Mouse (Mus musculus): ENCODE data around the gene Arhgef38. TPM values are rescaled to one million over a fixed set of nuclear protein-coding genes. Genes with fewer than 3 reads are reported as not detected.

Gene Arhgef38
- polyA plus RNA-seq, 1 experiment from 2014 or later, result 0.04 TPM

DNA sequence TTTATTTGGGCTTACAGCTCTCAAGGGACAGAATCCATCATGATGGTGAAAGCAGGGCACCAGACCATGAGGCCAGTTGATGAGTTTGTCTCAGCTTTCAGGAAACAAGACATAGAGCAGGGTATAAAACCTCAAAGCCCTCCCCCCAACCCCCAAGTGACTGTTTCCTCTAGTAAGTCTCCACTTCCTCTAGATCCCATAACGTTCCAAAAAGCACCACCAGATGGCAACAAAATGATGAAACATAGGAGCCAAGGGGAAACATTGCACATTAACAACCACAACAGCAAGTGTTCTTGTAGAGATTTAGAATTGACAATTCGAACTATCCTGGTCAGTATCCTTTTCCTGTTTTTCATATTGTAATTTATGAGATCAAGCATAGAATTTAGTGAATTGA, 123.0 kb downstream of the Arhgef38 start:
- Histone ChIP-seq H3K27me3 (replicated peaks; ENCODE audit: control insufficient read depth, insufficient read depth, low read length) (no peaks in the 10 kb centered on the region), H3K4me3 (ENCODE audit: low read depth, low read length) (no peak overlapping the region), H3K4me1 (ENCODE audit: control insufficient read depth, insufficient read depth, low read length) (no peaks in the 10 kb centered on the region), H3K9me3 (replicated peaks; ENCODE audit: control insufficient read depth, low read length) (no peaks in the 10 kb centered on the region), H3K36me3 (ENCODE audit: control insufficient read depth, insufficient read depth, low read length) (peaks cover 28% of the 10 kb centered on the region), H3K27ac (ENCODE audit: low read depth, low read length) (no peak overlapping the region), H3K4me2 (ENCODE audit: low read length) (no peak overlapping the region), H3K9ac (ENCODE audit: low read length) (no peak overlapping the region)
- DNase-seq (ENCODE audit: low spot score), result peak; percentile 62
- peak; percentile 60 for ATAC-seq
- 40% methylated on average over 2 of the region's 2 CpGs for WGBS

DNA sequence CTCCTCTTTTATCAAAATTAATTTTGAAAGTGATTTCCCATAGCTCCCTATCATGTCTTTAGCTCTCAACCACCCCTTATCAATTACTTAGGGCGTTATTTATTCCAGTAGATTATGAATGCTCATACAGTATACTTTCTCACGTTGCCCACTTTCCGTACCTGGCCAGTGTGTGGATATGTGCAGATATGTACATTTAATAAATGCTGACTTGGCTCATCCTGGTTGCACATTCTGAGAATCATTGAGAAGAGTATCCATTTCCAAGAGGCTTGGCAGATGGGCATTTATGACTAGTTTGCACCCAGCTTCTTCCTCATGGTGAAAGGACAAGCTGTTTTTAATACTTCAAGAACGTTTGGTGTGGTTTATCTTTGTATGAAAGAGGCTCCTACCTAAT, 124.9 kb downstream of the Arhgef38 start:
- Histone ChIP-seq H3K4me1 (ENCODE audit: control insufficient read depth, insufficient read depth, low read length) (no peaks in the 10 kb centered on the region), H3K4me3 (ENCODE audit: low read depth, low read length) (no peak overlapping the region), H3K27me3 (replicated peaks; ENCODE audit: control insufficient read depth, insufficient read depth, low read length) (no peaks in the 10 kb centered on the region), H3K9me3 (replicated peaks; ENCODE audit: control insufficient read depth, low read length) (no peaks in the 10 kb centered on the region), H3K9ac (ENCODE audit: low read length) (no peak overlapping the region), H3K27ac (ENCODE audit: low read depth, low read length) (no peak overlapping the region), H3K36me3 (ENCODE audit: control insufficient read depth, insufficient read depth, low read length) (peaks cover 43% of the 10 kb centered on the region), H3K4me2 (ENCODE audit: low read length) (no peak overlapping the region)
- no peak for DNase-seq (ENCODE audit: low spot score)
- 90% methylated on average over 4 of the region's 4 CpGs for WGBS
- ATAC-seq, result no peak

DNA sequence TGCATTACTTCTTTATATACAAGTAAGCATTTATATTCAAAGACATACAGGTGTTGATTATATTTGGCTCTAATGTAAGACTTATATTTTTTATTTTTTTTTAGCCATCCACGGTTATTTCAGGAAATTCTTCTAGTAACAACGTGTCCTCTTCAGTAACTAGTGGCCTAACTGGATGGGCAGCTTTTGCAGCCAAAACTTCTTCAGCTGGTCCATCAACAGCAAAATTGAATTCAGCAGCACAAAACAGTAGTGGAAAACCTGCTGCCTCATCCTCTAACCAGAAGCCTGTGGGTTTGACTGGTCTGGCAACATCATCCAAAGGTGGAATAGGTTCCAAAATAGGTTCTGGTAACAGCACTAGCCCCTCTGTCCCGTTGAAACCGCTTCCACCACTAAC, 126.0 kb downstream of the Arhgef38 start:
- no peak for ATAC-seq
- no peak for DNase-seq (ENCODE audit: low spot score)
- H3K27me3 ChIP-seq (replicated peaks; ENCODE audit: control insufficient read depth, insufficient read depth, low read length), result no peaks in the 10 kb centered on the region
- H3K9me3 ChIP-seq (replicated peaks; ENCODE audit: control insufficient read depth, low read length), result no peaks in the 10 kb centered on the region
- H3K9ac ChIP-seq (ENCODE audit: low read length), result no peak overlapping the region
- H3K36me3 ChIP-seq (ENCODE audit: control insufficient read depth, insufficient read depth, low read length), result peaks cover 51% of the 10 kb centered on the region
- no peaks in the 10 kb centered on the region for H3K4me1 ChIP-seq (ENCODE audit: control insufficient read depth, insufficient read depth, low read length)
- no peak overlapping the region for H3K4me3 ChIP-seq (ENCODE audit: low read depth, low read length)
- H3K27ac ChIP-seq (ENCODE audit: low read depth, low read length), result no peak overlapping the region
- no peak overlapping the region for H3K4me2 ChIP-seq (ENCODE audit: low read length)
- 95% methylated on average over 4 of the region's 4 CpGs for WGBS

DNA sequence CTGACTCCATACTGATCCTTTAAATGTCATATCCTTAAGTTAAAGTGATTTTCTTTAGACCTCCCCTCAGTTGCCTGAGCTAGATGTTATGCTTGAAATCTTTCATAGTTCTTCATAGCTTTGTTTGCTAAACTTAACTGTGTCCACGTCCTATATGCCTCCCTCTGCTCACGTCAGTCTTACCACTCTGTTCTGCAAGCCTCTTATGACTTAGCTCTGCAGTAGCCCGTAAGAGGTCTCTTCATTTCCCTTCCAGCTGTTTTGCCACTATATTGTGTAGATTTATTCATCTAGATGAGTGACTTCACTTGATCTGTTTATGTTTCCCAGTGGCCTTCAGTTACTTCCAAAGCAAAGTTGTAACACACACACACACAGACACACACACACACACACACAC, 130.3 kb downstream of the Arhgef38 start:
- ATAC-seq (no peak), DNase-seq (ENCODE audit: low spot score) (no peak)
- H3K4me1 ChIP-seq (ENCODE audit: control insufficient read depth, insufficient read depth, low read length), result no peaks in the 10 kb centered on the region
- H3K27me3 ChIP-seq (replicated peaks; ENCODE audit: control insufficient read depth, insufficient read depth, low read length), result no peaks in the 10 kb centered on the region
- no peak overlapping the region for H3K4me3 ChIP-seq (ENCODE audit: low read depth, low read length)
- peaks cover 77% of the 10 kb centered on the region for H3K36me3 ChIP-seq (ENCODE audit: control insufficient read depth, insufficient read depth, low read length)
- H3K4me2 ChIP-seq (ENCODE audit: low read length), result no peak overlapping the region
- 92% methylated on average over 3 of the region's 3 CpGs for WGBS
- no peak overlapping the region for H3K9ac ChIP-seq (ENCODE audit: low read length)
- H3K27ac ChIP-seq (ENCODE audit: low read depth, low read length), result no peak overlapping the region
- no peaks in the 10 kb centered on the region for H3K9me3 ChIP-seq (replicated peaks; ENCODE audit: control insufficient read depth, low read length)

DNA sequence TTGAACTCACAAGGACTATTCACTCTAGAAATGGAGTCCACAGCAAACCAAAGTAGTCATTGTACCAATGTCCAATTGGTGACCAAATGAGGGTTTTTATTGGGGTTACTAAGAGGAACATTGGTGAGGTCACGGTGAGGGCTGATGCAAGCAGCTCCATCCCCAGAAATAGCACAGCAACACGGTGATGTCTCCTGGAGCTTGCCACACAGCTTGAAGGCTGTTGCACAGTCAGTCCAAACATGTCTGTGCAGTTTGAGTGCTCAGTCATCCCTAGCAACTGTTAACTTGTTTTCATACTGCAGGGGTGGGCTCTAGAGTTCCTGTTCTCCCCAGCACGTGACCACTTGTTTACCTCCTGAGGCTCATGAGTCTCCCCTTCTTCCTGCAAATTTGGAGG, 131.0 kb downstream of the Arhgef38 start:
- no peaks in the 10 kb centered on the region for H3K4me1 ChIP-seq (ENCODE audit: control insufficient read depth, insufficient read depth, low read length)
- H3K27me3 ChIP-seq (replicated peaks; ENCODE audit: control insufficient read depth, insufficient read depth, low read length), result no peaks in the 10 kb centered on the region
- no peak for ATAC-seq
- WGBS, result 93% methylated on average over 3 of the region's 3 CpGs
- H3K9me3 ChIP-seq (replicated peaks; ENCODE audit: control insufficient read depth, low read length), result no peaks in the 10 kb centered on the region
- DNase-seq (ENCODE audit: low spot score), result no peak
- no peak overlapping the region for H3K4me3 ChIP-seq (ENCODE audit: low read depth, low read length)
- H3K4me2 ChIP-seq (ENCODE audit: low read length), result no peak overlapping the region
- H3K36me3 ChIP-seq (ENCODE audit: control insufficient read depth, insufficient read depth, low read length), result peaks cover 76% of the 10 kb centered on the region
- H3K9ac ChIP-seq (ENCODE audit: low read length), result no peak overlapping the region
- H3K27ac ChIP-seq (ENCODE audit: low read depth, low read length), result no peak overlapping the region

DNA sequence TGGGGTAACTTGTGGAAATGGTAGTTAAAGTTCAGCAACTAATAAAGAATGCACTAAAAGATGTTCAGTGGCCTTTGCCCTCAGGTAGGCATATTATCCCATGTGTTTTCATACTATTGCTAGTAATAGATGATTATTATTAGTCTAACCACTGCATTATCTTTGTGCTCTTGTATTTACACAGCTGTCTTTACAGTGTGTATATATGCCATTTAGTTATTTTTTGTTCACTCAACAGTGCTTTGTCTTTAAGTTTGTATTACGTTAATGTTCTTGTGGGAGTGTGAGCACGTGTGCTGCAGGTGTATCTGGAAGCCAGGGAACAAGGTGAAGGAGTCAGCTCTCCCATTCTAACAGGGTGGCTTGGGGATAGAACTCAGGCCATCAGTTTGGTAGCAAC, 135.8 kb downstream of the Arhgef38 start:
- Histone ChIP-seq H3K9ac (ENCODE audit: low read length) (no peak overlapping the region), H3K4me1 (ENCODE audit: control insufficient read depth, insufficient read depth, low read length) (no peaks in the 10 kb centered on the region), H3K9me3 (replicated peaks; ENCODE audit: control insufficient read depth, low read length) (no peaks in the 10 kb centered on the region), H3K36me3 (ENCODE audit: control insufficient read depth, insufficient read depth, low read length) (peaks cover 58% of the 10 kb centered on the region), H3K27ac (ENCODE audit: low read depth, low read length) (no peak overlapping the region), H3K4me2 (ENCODE audit: low read length) (no peak overlapping the region), H3K27me3 (replicated peaks; ENCODE audit: control insufficient read depth, insufficient read depth, low read length) (no peaks in the 10 kb centered on the region), H3K4me3 (ENCODE audit: low read depth, low read length) (no peak overlapping the region)
- DNase-seq (ENCODE audit: low spot score) (no peak), ATAC-seq (no peak)
- 93% methylated on average over 2 of the region's 2 CpGs for WGBS

DNA sequence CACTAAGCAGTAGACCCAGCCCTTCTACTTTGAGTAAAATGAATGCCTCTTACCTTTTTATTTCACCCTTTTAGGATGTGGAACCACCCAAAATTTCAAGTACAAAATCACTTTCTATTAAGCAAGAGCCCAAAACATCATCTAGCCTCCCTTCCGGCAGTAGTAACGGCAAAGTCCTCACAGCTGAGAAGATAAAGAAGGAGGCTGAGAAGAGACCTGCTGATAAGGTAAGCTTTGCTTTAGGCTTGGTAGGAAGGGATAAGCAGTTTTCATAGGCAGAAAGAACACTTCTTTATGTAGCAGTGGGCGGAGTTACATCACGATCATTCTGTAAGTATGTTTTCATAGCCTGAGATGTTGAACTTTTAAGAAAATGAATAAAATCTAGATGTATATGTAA, 136.4 kb downstream of the Arhgef38 start:
- Histone ChIP-seq H3K27ac (ENCODE audit: low read depth, low read length) (no peak overlapping the region), H3K4me3 (ENCODE audit: low read depth, low read length) (no peak overlapping the region), H3K9me3 (replicated peaks; ENCODE audit: control insufficient read depth, low read length) (no peaks in the 10 kb centered on the region), H3K4me1 (ENCODE audit: control insufficient read depth, insufficient read depth, low read length) (no peaks in the 10 kb centered on the region), H3K4me2 (ENCODE audit: low read length) (no peak overlapping the region), H3K9ac (ENCODE audit: low read length) (no peak overlapping the region), H3K36me3 (ENCODE audit: control insufficient read depth, insufficient read depth, low read length) (peaks cover 53% of the 10 kb centered on the region), H3K27me3 (replicated peaks; ENCODE audit: control insufficient read depth, insufficient read depth, low read length) (no peaks in the 10 kb centered on the region)
- ATAC-seq, result no peak
- DNase-seq (ENCODE audit: low spot score), result no peak
- WGBS, result 95% methylated on average over 4 of the region's 4 CpGs

DNA sequence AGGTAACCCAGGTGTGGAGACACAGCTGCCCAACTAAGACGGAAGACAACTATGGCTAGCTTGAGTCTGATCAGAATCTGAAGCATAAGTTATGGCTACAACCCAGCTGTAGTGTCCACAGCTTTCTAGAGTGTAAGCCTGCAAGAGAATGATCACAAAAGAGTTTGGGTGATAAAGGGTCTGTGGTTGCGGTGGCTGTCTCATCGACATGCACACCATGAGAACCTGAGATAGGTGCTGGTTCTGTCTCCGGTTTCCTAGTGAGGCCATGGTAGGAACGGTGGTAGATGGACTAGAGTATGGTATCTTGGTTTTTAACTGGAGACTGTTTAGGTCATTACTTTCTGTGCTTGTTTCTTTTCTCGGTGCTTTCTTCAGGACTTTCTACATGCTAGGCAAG, 136.8 kb downstream of the Arhgef38 start:
- DNase-seq (ENCODE audit: low spot score), result no peak
- no peaks in the 10 kb centered on the region for H3K9me3 ChIP-seq (replicated peaks; ENCODE audit: control insufficient read depth, low read length)
- peaks cover 51% of the 10 kb centered on the region for H3K36me3 ChIP-seq (ENCODE audit: control insufficient read depth, insufficient read depth, low read length)
- WGBS, result 97% methylated on average over 6 of the region's 6 CpGs
- H3K27me3 ChIP-seq (replicated peaks; ENCODE audit: control insufficient read depth, insufficient read depth, low read length), result no peaks in the 10 kb centered on the region
- no peak for ATAC-seq
- no peak overlapping the region for H3K4me2 ChIP-seq (ENCODE audit: low read length)
- no peak overlapping the region for H3K27ac ChIP-seq (ENCODE audit: low read depth, low read length)
- peaks cover 2% of the 10 kb centered on the region; the same call in 1 of the 2 replicates for H3K4me1 ChIP-seq (ENCODE audit: control insufficient read depth, insufficient read depth, low read length)
- H3K9ac ChIP-seq (ENCODE audit: low read length), result no peak overlapping the region
- H3K4me3 ChIP-seq (ENCODE audit: low read depth, low read length), result no peak overlapping the region

DNA sequence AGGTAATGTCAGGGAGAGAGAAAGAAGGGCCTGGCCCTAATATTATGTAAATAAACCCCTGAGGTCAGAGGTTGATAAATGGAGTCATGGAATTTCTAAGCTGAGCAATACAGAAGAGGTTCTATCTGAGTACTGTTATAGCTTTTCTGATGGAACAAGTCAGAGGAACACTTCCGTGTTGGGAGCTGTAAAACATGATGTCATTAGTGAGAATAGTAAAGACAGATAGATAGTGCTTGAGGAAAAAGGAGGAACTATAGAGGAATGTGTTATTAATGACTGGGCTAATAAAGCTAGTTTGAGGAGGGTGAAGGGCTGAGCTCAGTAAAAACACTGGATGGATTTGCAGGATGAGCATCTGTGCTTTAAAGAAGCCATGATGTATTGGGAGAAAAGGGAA, 140.4 kb downstream of the Arhgef38 start:
- Histone ChIP-seq H3K27me3 (replicated peaks; ENCODE audit: control insufficient read depth, insufficient read depth, low read length) (no peaks in the 10 kb centered on the region), H3K4me1 (ENCODE audit: control insufficient read depth, insufficient read depth, low read length) (peaks cover 8% of the 10 kb centered on the region; the same call in 1 of the 2 replicates), H3K36me3 (ENCODE audit: control insufficient read depth, insufficient read depth, low read length) (peaks cover 25% of the 10 kb centered on the region), H3K9ac (ENCODE audit: low read length) (no peak overlapping the region), H3K4me3 (ENCODE audit: low read depth, low read length) (no peak overlapping the region), H3K27ac (ENCODE audit: low read depth, low read length) (no peak overlapping the region), H3K4me2 (ENCODE audit: low read length) (no peak overlapping the region), H3K9me3 (replicated peaks; ENCODE audit: control insufficient read depth, low read length) (no peaks in the 10 kb centered on the region)
- no peak for DNase-seq (ENCODE audit: low spot score)
- no peak for ATAC-seq
- WGBS, result 80% methylated on average over 1 of the region's 1 CpGs

Data from forebrain, embryonic 14.5 days (tissue).